Comparison of ENCODE assay signal across 9 mouse cellular contexts in genomic region chr19:52975564-52976185, GRCm38 (mm10).
DNase-seq lines count a peak whose midpoint lies in the region; ATAC-seq lines count a peak whose summit lies in the region.
"Had no signal": no experiment of that assay in that cellular context is flagged by ENCODE, and none has a peak within 500 bp of the region (broad histone marks: within the 10 kb centered on the region; RNA-seq: fewer than 3 reads in every experiment).

No protein-coding gene starts in this region.

- H3K9me3 ChIP-seq in forebrain, embryonic 15.5 days, result no peaks in the 10 kb centered on the region
- no peaks in the 10 kb centered on the region for H3K9me3 ChIP-seq in hindbrain, embryonic 13.5 days
- H3K9me3 ChIP-seq: liver, embryonic 15.5 days had no signal

- H3K27ac ChIP-seq in forebrain, embryonic 15.5 days (replicated peaks), result no peak overlapping the region
- H3K27ac ChIP-seq in hindbrain, embryonic 13.5 days, result no peak overlapping the region
- H3K27ac ChIP-seq: liver, embryonic 15.5 days had no signal

- DNase-seq in MN1 (ENCODE audit: low spot score), result peak; percentile 67
- peak; percentile 75 to 97 for DNase-seq in layer of hippocampus, postnatal 25 days (ENCODE audit: extremely low spot score in 1 of 2, low spot score in 1 of 2)
- peak; percentile 81 for DNase-seq in lung, postnatal 14 days
- DNase-seq in right cerebral cortex, adult 2 months (ENCODE audit: low spot score in 2 of 2), result peak; percentile 86 to 89

- no peak overlapping the region for H3K4me3 ChIP-seq in forebrain, embryonic 15.5 days
- no peak overlapping the region for H3K4me3 ChIP-seq in hindbrain, embryonic 13.5 days
- H3K4me3 ChIP-seq: liver, embryonic 15.5 days had no signal

- WGBS in forebrain, embryonic 15.5 days, result 47% methylated on average over 15 of the region's 15 CpGs
- WGBS in hindbrain, embryonic 13.5 days, result 48% methylated on average over 15 of the region's 15 CpGs

- H3K4me1 ChIP-seq in forebrain, embryonic 15.5 days, result no peaks in the 10 kb centered on the region
- H3K4me1 ChIP-seq in hindbrain, embryonic 13.5 days (replicated peaks), result peaks cover 8% of the 10 kb centered on the region
- H3K4me1 ChIP-seq: liver, embryonic 15.5 days had no signal

- peak; percentile 56 for ATAC-seq in cerebellum, adult (ENCODE audit: insufficient number of reproducible peaks, low FRiP score, low TSS enrichment)
- ATAC-seq in forebrain, embryonic 15.5 days (replicated peaks), result peak; percentile 81
- peak; percentile 65 for ATAC-seq in hindbrain, embryonic 13.5 days (ENCODE audit: low FRiP score)
- no peak for ATAC-seq in inflammation-experienced regulatory T-cells, adult 6 months

- H3K4me2 ChIP-seq in forebrain, embryonic 15.5 days (replicated peaks), result no peak overlapping the region
- no peak overlapping the region for H3K4me2 ChIP-seq in hindbrain, embryonic 13.5 days
- H3K4me2 ChIP-seq: liver, embryonic 15.5 days had no signal

- H3K36me3 ChIP-seq in forebrain, embryonic 15.5 days, result no peaks in the 10 kb centered on the region
- H3K36me3 ChIP-seq in hindbrain, embryonic 13.5 days, result no peaks in the 10 kb centered on the region
- H3K36me3 ChIP-seq: liver, embryonic 15.5 days had no signal

- H3K27me3 ChIP-seq in forebrain, embryonic 15.5 days, result no peaks in the 10 kb centered on the region
- H3K27me3 ChIP-seq in hindbrain, embryonic 13.5 days, result no peaks in the 10 kb centered on the region
- H3K27me3 ChIP-seq: liver, embryonic 15.5 days had no signal

- H3K9ac ChIP-seq in forebrain, embryonic 15.5 days (replicated peaks), result no peak overlapping the region
- H3K9ac ChIP-seq in hindbrain, embryonic 13.5 days, result no peak overlapping the region
- H3K9ac ChIP-seq: liver, embryonic 15.5 days had no signal
